Comparison of ENCODE assay signal across 8 mouse cellular contexts in the genomic region with DNA sequence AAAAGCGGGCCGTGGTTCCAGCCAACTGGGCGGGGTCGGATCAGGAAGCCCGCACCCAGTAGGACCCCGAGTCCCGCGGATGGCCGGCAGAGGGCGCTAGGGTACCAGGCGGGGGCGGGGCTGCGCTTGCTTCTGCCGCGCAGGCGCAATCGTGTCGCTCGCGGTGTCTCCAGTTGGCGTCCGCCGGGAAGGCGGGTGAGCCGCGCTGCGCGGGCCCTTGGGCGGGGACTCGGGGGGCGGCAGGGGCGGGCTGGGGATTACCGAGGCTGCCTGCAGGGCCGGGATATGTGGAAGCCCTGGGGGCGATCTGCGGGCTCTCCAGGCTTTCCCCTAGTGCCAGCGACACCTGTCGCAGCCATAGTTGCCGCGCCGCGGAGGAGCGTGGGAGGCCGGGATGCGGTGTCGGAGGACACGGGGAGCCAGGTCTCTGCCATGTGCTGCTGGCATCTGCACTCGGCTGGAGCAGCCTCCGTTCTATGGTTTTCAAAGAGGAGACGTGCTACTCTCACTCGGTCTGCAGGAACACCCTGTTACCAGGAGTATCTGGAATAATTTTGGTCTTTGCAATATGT. TPM values are rescaled to one million over a fixed set of nuclear protein-coding genes. Genes with fewer than 3 reads are reported as not detected.
DNase-seq lines count a peak whose midpoint lies in the region; ATAC-seq lines count a peak whose summit lies in the region.

A gene (plus strand): TSS at position 143 of the 572 bp plus-strand sequence.

- H3K4me2 ChIP-seq in hindbrain, embryonic 15.5 days, result peak within 1 kb of the TSS; percentile 53

- H3K27ac ChIP-seq in hindbrain, embryonic 15.5 days (replicated peaks), result peak within 1 kb of the TSS; percentile 84

- peaks cover 27% of the 10 kb centered on the region for H3K4me1 ChIP-seq in hindbrain, embryonic 15.5 days (replicated peaks)

- no peaks in the 10 kb centered on the region for H3K9me3 ChIP-seq in hindbrain, embryonic 15.5 days

- H3K9ac ChIP-seq in hindbrain, embryonic 15.5 days, result peak within 1 kb of the TSS; percentile 62

- H3K27me3 ChIP-seq in hindbrain, embryonic 15.5 days, result 0 out of 2 replicates have a peak, but pooled peaks cover 2% of the 10 kb centered on the region

- peak within 1 kb of the TSS; percentile 57 for H3K4me3 ChIP-seq in hindbrain, embryonic 15.5 days

- ATAC-seq in hindbrain, embryonic 15.5 days (ENCODE audit: low FRiP score, low read depth), result peak; percentile 87

- WGBS in hindbrain, embryonic 15.5 days, result under 1% methylated on average over 50 of the region's 51 CpGs

- no peaks in the 10 kb centered on the region for H3K36me3 ChIP-seq in hindbrain, embryonic 15.5 days

- peak; percentile 89 for DNase-seq in R1 (ENCODE audit: low read depth, low spot score)
- DNase-seq in cerebellum, postnatal 25 days, result peak; percentile 99
- DNase-seq in frontal cortex, postnatal 36 days (ENCODE audit: low spot score in 2 of 2), result peak; percentile 94 to 96
- DNase-seq in left cerebral cortex, adult 11 months (ENCODE audit: low spot score), result peak; percentile 89
- peak; percentile 96 to 98 for DNase-seq in lung, postnatal 4 days
- peak; percentile 93 for DNase-seq in retina, postnatal 7 days (ENCODE audit: low read depth, low spot score)
- peak; percentile 88 for DNase-seq in urinary bladder, postnatal 10 days (ENCODE audit: low spot score)

RNA-seq across cellular contexts. Expression of the gene that starts here (rescaled TPM):
- 34.5 and 39.2 TPM in 2 replicates for polyA plus RNA-seq in hindbrain, embryonic 15.5 days (2015; fragmentation: Nextera tagmentation; extraction: Ambion mirVana)

Comparison
In these comparisons a context has a peak if more than half of its experiments do, and no peak if none do; other contexts are left out.
1. Peak in every context shown above with its lines: DNase-seq, ATAC-seq, H3K4me3 ChIP-seq and H3K27ac ChIP-seq.